In genomic region chr2:119463945-119464344, GRCm38 (mm10) we compare ENCODE assay signal across 21 mouse cellular contexts.
"Had no signal": no experiment of that assay in that cellular context is flagged by ENCODE, and none has a peak within 500 bp of the region (broad histone marks: within the 10 kb centered on the region; RNA-seq: fewer than 3 reads in every experiment).

No protein-coding gene starts in this region.

- H3K36me3 ChIP-seq: lung, embryonic 15.5 days; midbrain, embryonic 13.5 days had no signal

- H3K27ac ChIP-seq: limb, embryonic 10.5 days; limb, embryonic 13.5 days; liver, embryonic 12.5 days; liver, embryonic 15.5 days; lung, embryonic 15.5 days; midbrain, embryonic 10.5 days; midbrain, embryonic 13.5 days; neural tube, embryonic 13.5 days had no signal

- H3K4me2 ChIP-seq: limb, embryonic 13.5 days; liver, embryonic 12.5 days; liver, embryonic 15.5 days; lung, embryonic 15.5 days; midbrain, embryonic 13.5 days; neural tube, embryonic 13.5 days had no signal

- H3K27me3 ChIP-seq: limb, embryonic 13.5 days; liver, embryonic 12.5 days; liver, embryonic 15.5 days; lung, embryonic 15.5 days; megakaryocyte, embryonic 14.5 days; midbrain, embryonic 13.5 days; neural tube, embryonic 13.5 days had no signal

- H3K9me3 ChIP-seq: limb, embryonic 10.5 days; limb, embryonic 13.5 days; liver, embryonic 12.5 days; liver, embryonic 15.5 days; lung, embryonic 15.5 days; megakaryocyte, embryonic 14.5 days; midbrain, embryonic 10.5 days; midbrain, embryonic 13.5 days; neural tube, embryonic 13.5 days had no signal

- H3K4me1 ChIP-seq: limb, embryonic 10.5 days; limb, embryonic 13.5 days; lung, embryonic 15.5 days; midbrain, embryonic 10.5 days; midbrain, embryonic 13.5 days; neural tube, embryonic 13.5 days had no signal

- DNase-seq: kidney, adult 11 months; liver; lung, adult 18-20 months; lung, postnatal 10 days; lung, postnatal 36 days; retina, postnatal 1 day; right cerebral cortex, postnatal 25 days; spleen, adult 18-20 months; thymus, adult 18-20 months; thymus, postnatal 36 days had no signal

- ATAC-seq: liver, embryonic 12.5 days; midbrain, embryonic 13.5 days; midbrain, embryonic 16.5 days had no signal

- H3K4me3 ChIP-seq: limb, embryonic 10.5 days; limb, embryonic 13.5 days; liver, embryonic 12.5 days; liver, embryonic 15.5 days; lung, embryonic 15.5 days; megakaryocyte, embryonic 14.5 days; midbrain, embryonic 10.5 days; midbrain, embryonic 13.5 days; myocyte; neural tube, embryonic 13.5 days had no signal

- H3K9ac ChIP-seq: limb, embryonic 13.5 days; liver, embryonic 12.5 days; liver, embryonic 15.5 days; lung, embryonic 15.5 days; midbrain, embryonic 13.5 days; neural tube, embryonic 13.5 days had no signal
